Mouse (Mus musculus): ENCODE measurements around the gene Spag7. TPM values are rescaled to one million over a fixed set of nuclear protein-coding genes. Genes with fewer than 3 reads are reported as not detected.

Spag7 gene
- 30.8 TPM for polyA plus RNA-seq (2014; fragmentation: Illumina TruSeq; extraction: RNeasy Lipid Tissue Mini Kit (QIAGEN cat#74804); ENCODE audit: low read depth, low replicate concordance)

DNA sequence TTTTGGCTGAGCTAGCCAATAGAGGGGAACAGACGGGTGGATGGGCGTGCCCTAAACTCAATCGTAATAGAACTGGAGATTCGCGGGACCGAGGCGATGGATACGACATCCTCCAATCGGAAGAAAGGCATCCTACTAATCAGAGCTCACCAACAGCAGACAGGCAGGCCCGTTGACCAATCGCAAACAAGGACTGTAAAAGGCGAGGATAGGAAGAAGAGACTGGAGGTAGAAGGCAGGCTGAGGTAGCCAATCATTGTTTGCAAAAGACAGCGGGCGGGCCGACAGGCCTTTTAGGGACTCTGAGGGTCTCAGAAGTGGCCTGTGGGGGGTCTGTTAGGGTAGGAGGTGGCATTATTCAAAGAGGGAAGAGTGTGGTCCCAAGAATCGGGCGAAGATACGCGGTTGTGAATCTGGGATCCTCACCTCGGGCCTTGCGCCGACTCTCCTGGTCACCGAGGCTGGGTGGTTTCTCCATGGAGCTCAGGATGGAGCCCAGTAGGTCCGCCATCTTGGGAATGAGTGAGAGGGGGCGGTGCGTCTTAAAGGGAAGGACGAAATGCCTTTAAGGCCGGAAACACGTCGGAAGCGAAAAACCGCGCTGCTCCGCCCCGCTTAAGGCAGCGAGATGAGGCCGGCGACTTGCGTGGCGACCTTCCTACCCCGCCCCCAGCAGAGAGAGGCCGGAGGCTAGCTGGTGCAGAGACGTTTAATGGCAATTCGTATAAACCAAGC is at the start of gene Spag7:
TSS of gene Spag7 (minus strand) at position 646 of the 735 bp plus-strand sequence.

DNA sequence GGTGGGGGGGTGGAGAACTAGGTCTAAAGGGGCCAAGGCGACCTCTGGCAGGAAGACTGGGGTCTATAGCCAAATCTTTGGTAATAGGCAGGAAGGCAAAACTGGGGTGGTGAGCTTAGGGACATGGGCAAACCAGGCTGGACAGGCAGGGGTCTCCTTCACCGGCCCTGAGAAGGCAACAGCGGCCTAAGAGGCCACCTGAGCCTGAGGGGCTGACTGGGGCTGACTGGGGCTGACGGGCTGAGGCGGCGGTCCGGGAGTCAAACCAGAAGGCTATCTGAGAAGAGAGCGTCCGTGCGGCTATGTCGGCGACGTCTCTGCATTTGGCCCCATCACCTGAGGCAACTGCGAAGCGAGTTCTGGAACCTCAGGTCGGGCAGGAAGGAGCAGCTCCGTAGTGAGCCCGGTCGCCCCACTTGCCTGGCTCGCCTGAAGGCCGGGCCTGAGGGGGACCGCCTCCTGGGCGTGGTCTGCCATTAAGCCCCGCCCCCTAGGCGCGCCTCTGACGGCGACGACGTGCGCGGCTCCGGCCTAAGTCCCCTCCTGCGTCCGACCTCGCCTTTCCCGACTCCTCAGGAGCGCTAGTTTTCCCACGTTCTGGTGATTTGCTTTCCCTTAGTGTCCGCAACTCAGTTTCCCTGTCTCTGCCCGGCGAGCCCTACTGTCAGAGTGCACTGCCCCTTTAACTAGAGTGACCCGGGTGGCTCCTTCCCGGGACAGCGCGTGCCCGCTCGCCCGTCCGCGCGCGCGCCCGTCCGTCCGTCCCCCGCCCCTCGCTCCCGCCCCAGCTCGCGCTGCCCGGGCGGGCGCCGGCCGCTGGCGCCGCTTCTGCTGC is 30.7 kb upstream of the Spag7 start, which contains the start of the genes Inca1 and Kif1c:
TSS of gene Inca1 (minus strand) at position 434 of the 835 bp plus-strand sequence.
TSS of gene Kif1c (plus strand) at position 827 of the 835 bp plus-strand sequence.

GRCm38 (mm10) chr11:70687601-70688199 is 18.5 kb upstream of the Spag7 start, which contains the start of gene Camta2:
TSS of gene Camta2 (minus strand) at chr11:70688105.

GRCm38 (mm10) chr11:70656964-70657363 is 12.3 kb downstream of the Spag7 start, which contains the start of gene Eno3:
TSS of gene Eno3 (plus strand) at chr11:70657202.

DNA sequence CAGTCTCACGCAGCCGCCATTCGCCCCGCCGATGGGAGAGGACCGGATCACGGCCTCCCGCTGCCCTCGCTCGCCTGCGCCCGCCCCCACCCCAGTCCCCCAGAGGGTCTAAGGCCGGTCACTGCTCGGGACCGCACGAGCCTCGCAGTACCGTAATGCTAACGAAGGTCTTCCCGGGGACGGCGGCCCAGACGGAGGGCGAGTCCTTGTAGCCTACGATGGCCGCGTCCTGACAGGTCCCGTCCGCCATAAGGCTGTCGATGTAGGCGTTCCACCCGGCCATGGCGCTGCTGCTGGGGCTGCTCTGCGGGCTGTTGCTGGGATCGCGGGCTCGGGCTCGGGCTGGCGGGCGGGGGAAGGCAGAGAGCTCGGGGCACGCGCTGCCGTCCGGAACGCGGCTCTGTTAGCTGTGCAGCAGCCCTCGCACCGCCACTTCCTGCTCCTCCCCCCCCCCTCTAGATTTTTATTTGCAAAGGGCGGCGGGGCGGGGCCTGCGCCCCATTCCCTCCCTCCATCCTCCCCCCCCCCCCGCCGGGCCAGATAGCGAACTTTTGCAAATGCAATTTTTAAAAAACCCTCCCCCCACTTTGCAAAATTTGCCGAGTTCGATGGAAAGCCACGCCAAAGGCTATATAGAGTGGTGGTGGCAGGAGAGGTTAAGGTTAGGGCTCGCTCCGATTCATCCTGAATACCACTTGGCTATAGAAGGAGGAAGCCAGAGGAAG is 14.9 kb downstream of the Spag7 start, which contains the start of gene Pfn1:
TSS of gene Pfn1 (minus strand) at position 447 of the 725 bp plus-strand sequence.

DNA sequence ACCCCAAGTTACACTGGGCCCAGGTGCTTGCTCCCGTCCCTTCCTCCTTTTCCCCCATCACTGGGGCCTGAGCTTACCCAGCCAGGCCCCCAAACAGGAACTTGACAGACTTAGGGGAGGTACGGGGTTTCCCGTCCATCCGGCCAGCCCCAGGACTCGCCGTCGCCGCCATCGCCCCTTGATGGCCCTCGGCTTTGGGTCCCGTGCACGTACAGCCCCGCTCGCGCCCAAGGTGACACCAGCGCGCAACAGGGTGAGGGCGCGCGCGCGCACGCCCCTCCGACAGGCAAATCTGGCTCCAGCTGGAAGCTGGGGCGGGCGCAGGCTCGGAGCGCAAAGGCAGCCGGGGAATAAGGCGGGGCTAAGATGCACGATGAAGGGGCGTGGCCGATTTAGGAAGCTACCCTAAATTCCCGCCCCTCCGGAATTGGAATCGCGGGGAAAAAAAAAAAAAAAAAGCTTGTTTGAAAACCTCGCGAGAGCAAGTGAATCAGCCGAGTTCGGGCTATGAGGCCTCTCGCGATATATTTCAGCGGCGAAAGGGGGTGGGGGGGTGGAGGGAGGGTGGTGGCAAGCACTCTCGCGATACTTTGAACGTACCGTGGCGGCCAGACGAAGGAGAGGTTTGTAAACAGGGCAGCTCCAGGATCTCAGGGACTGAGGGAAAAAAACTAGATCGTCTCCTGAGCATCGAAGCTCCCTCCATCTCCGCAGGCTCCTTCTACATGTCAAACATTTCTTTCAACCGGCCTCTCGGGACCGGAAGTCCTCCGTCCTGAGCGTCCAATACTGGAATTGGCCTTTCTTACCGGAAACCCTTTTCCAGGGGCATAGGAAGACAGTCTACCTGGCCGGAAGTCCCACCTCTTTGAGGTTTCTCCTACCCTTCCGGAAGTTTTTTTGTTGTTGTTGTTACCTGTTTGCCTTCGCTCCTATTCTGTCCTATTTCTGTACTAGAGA is 22.2 kb downstream of the Spag7 start, which contains the start of the genes Rnf167 and Slc25a11:
TSS of gene Rnf167 (plus strand) at position 545 of the 960 bp plus-strand sequence.
TSS of gene Slc25a11 (minus strand) at position 789 of the 960 bp plus-strand sequence.

DNA sequence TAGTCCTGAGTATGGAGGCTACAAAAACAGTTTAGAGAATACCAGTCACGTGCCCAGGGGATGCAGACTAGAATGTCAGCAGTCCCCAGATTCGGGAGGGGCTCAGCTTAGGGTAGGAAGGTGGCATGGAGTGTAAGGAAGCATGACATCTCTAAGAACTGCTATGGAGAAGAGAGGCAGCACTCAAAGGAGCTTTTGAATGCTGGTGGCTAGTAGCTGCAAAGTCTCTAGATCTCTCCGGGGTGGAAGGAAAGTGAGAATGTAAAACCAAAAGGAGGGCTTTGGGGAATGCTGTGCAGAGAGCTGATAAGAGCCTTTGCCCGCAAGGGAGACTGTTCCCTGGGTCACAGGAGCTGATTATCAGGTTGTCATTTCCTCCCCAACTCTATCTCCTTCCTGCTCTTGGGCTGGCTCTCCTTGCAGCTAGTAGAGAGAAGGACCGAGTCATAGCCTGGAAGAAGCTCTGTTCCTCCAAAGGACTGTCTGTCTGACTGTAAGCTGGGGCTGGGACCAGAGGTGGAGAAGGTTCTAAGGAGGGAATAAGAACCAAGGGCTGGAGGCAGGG is 30.4 kb downstream of the Spag7 start, which contains the start of gene Gp1ba:
TSS of gene Gp1ba (plus strand) at position 409 of the 565 bp plus-strand sequence.

GRCm38 (mm10) chr11:70619101-70619500 is 50.1 kb downstream of the Spag7 start, which contains the start of gene Chrne:
TSS of gene Chrne (minus strand) at chr11:70619216.

DNA sequence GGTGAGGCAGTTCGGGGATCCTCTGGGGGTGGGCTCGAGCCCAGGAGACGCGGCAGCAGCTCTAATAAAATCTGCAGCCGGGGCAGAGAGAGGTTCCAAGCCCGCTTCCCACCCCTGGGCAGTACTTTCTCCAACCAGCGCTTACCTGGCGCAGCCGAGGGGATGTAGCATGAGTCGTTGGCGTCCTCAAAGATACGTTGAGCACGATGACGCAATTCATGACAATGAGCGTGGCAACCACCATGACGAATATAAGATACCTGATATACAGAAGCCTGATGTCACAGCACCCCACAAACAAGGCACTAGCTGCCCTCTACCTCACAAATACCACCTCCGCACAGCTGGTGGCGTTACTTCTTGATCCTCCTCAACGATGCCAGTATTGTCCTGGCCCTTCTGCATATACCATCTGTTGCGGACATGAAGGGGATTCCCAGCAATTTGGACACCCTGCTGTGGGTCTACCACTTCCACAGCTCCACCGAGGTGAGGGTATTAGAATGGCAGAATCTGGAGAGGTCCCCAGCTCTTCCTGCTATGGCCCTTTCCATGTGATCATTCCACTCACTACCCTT is 53.6 kb downstream of the Spag7 start, which contains the start of gene 4930544D05Rik:
TSS of gene 4930544D05Rik (plus strand) at position 333 of the 578 bp plus-strand sequence.

Other genes starting within 250 kb of the Spag7 start
- gene Arrb2, start 236.8 kb downstream of the Spag7 start, polyA plus RNA-seq (2014; fragmentation: Illumina TruSeq; extraction: RNeasy Lipid Tissue Mini Kit (QIAGEN cat#74804); ENCODE audit: low read depth, low replicate concordance): 1.1 TPM
- gene Med11, start 217.5 kb downstream of the Spag7 start, polyA plus RNA-seq (2014; fragmentation: Illumina TruSeq; extraction: RNeasy Lipid Tissue Mini Kit (QIAGEN cat#74804); ENCODE audit: low read depth, low replicate concordance): 7.0 TPM
- 0.77 TPM for gene Zmynd15, start 210.0 kb downstream of the Spag7 start, polyA plus RNA-seq (2014; fragmentation: Illumina TruSeq; extraction: RNeasy Lipid Tissue Mini Kit (QIAGEN cat#74804); ENCODE audit: low read depth, low replicate concordance)
- gene Cxcl16, start 209.4 kb downstream of the Spag7 start, polyA plus RNA-seq (2014; fragmentation: Illumina TruSeq; extraction: RNeasy Lipid Tissue Mini Kit (QIAGEN cat#74804); ENCODE audit: low read depth, low replicate concordance): 26.7 TPM
- not detected for gene Tm4sf5, start 164.2 kb downstream of the Spag7 start, polyA plus RNA-seq (2014; fragmentation: Illumina TruSeq; extraction: RNeasy Lipid Tissue Mini Kit (QIAGEN cat#74804); ENCODE audit: low read depth, low replicate concordance)
- gene Vmo1, start 154.8 kb downstream of the Spag7 start, polyA plus RNA-seq (2014; fragmentation: Illumina TruSeq; extraction: RNeasy Lipid Tissue Mini Kit (QIAGEN cat#74804); ENCODE audit: low read depth, low replicate concordance): not detected
- gene Gltpd2, start 150.2 kb downstream of the Spag7 start, polyA plus RNA-seq (2014; fragmentation: Illumina TruSeq; extraction: RNeasy Lipid Tissue Mini Kit (QIAGEN cat#74804); ENCODE audit: low read depth, low replicate concordance): not detected
- gene Psmb6, start 144.0 kb downstream of the Spag7 start, polyA plus RNA-seq (2014; fragmentation: Illumina TruSeq; extraction: RNeasy Lipid Tissue Mini Kit (QIAGEN cat#74804); ENCODE audit: low read depth, low replicate concordance): 19.2 TPM
- not detected for gene Gm40193, start 136.5 kb downstream of the Spag7 start, polyA plus RNA-seq (2014; fragmentation: Illumina TruSeq; extraction: RNeasy Lipid Tissue Mini Kit (QIAGEN cat#74804); ENCODE audit: low read depth, low replicate concordance)
- gene Pld2, start 129.4 kb downstream of the Spag7 start, polyA plus RNA-seq (2014; fragmentation: Illumina TruSeq; extraction: RNeasy Lipid Tissue Mini Kit (QIAGEN cat#74804); ENCODE audit: low read depth, low replicate concordance): 0.89 TPM
- 4.5 TPM for gene Mink1, start 106.5 kb downstream of the Spag7 start, polyA plus RNA-seq (2014; fragmentation: Illumina TruSeq; extraction: RNeasy Lipid Tissue Mini Kit (QIAGEN cat#74804); ENCODE audit: low read depth, low replicate concordance)
- not detected for gene 4930544D05Rik, start 53.6 kb downstream of the Spag7 start, polyA plus RNA-seq (2014; fragmentation: Illumina TruSeq; extraction: RNeasy Lipid Tissue Mini Kit (QIAGEN cat#74804); ENCODE audit: low read depth, low replicate concordance)
- not detected for gene Chrne, start 50.2 kb downstream of the Spag7 start, polyA plus RNA-seq (2014; fragmentation: Illumina TruSeq; extraction: RNeasy Lipid Tissue Mini Kit (QIAGEN cat#74804); ENCODE audit: low read depth, low replicate concordance)
- not detected for gene Gp1ba, start 30.3 kb downstream of the Spag7 start, polyA plus RNA-seq (2014; fragmentation: Illumina TruSeq; extraction: RNeasy Lipid Tissue Mini Kit (QIAGEN cat#74804); ENCODE audit: low read depth, low replicate concordance)
- 29.6 TPM for gene Rnf167, start 22.2 kb downstream of the Spag7 start, polyA plus RNA-seq (2014; fragmentation: Illumina TruSeq; extraction: RNeasy Lipid Tissue Mini Kit (QIAGEN cat#74804); ENCODE audit: low read depth, low replicate concordance)
- gene Slc25a11, start 21.9 kb downstream of the Spag7 start, polyA plus RNA-seq (2014; fragmentation: Illumina TruSeq; extraction: RNeasy Lipid Tissue Mini Kit (QIAGEN cat#74804); ENCODE audit: low read depth, low replicate concordance): 60.0 TPM
- gene Pfn1, start 14.8 kb downstream of the Spag7 start, polyA plus RNA-seq (2014; fragmentation: Illumina TruSeq; extraction: RNeasy Lipid Tissue Mini Kit (QIAGEN cat#74804); ENCODE audit: low read depth, low replicate concordance): 46.9 TPM
- gene Eno3, start 12.2 kb downstream of the Spag7 start, polyA plus RNA-seq (2014; fragmentation: Illumina TruSeq; extraction: RNeasy Lipid Tissue Mini Kit (QIAGEN cat#74804); ENCODE audit: low read depth, low replicate concordance): 1.1 TPM
- gene Camta2, start 18.7 kb upstream of the Spag7 start, polyA plus RNA-seq (2014; fragmentation: Illumina TruSeq; extraction: RNeasy Lipid Tissue Mini Kit (QIAGEN cat#74804); ENCODE audit: low read depth, low replicate concordance): 0.69 TPM
- 1.6 TPM for gene Inca1, start 30.7 kb upstream of the Spag7 start, polyA plus RNA-seq (2014; fragmentation: Illumina TruSeq; extraction: RNeasy Lipid Tissue Mini Kit (QIAGEN cat#74804); ENCODE audit: low read depth, low replicate concordance)
- 13.8 TPM for gene Kif1c, start 31.1 kb upstream of the Spag7 start, polyA plus RNA-seq (2014; fragmentation: Illumina TruSeq; extraction: RNeasy Lipid Tissue Mini Kit (QIAGEN cat#74804); ENCODE audit: low read depth, low replicate concordance)
- gene Zfp3, start 94.8 kb upstream of the Spag7 start, polyA plus RNA-seq (2014; fragmentation: Illumina TruSeq; extraction: RNeasy Lipid Tissue Mini Kit (QIAGEN cat#74804); ENCODE audit: low read depth, low replicate concordance): 3.5 TPM
- gene Scimp, start 143.2 kb upstream of the Spag7 start, polyA plus RNA-seq (2014; fragmentation: Illumina TruSeq; extraction: RNeasy Lipid Tissue Mini Kit (QIAGEN cat#74804); ENCODE audit: low read depth, low replicate concordance): 1.7 TPM
- 60.4 TPM for gene Rabep1, start 175.4 kb upstream of the Spag7 start, polyA plus RNA-seq (2014; fragmentation: Illumina TruSeq; extraction: RNeasy Lipid Tissue Mini Kit (QIAGEN cat#74804); ENCODE audit: low read depth, low replicate concordance)

Data from kidney, adult 10 weeks (tissue).